Mouse (Mus musculus) splenic B cell, adult 2 months (primary cell): ENCODE data around the gene Heatr5b.

Source experiments
- DNase-seq: peaks from one replicate; pipeline ENCODE4 v3.0.0-alpha.2; 2011; ENCODE audit warnings: low read depth, low spot score
- H3K27me3 ChIP-seq: 2 replicates; pipeline ENCODE4 v1.6.1; 2012; ENCODE audit warnings: mild to moderate bottlenecking, low read length, moderate library complexity, mixed read lengths; ENCODE audit not compliant: control insufficient read depth, poor library complexity, insufficient read depth, severe bottlenecking
- H3K36me3 ChIP-seq: 2 replicates; pipeline ENCODE4 v1.6.1; 2012; ENCODE audit warnings: mild to moderate bottlenecking, low read length, moderate library complexity, mixed read lengths; ENCODE audit not compliant: control insufficient read depth, poor library complexity, insufficient read depth, severe bottlenecking

The Heatr5b gene

DNA sequence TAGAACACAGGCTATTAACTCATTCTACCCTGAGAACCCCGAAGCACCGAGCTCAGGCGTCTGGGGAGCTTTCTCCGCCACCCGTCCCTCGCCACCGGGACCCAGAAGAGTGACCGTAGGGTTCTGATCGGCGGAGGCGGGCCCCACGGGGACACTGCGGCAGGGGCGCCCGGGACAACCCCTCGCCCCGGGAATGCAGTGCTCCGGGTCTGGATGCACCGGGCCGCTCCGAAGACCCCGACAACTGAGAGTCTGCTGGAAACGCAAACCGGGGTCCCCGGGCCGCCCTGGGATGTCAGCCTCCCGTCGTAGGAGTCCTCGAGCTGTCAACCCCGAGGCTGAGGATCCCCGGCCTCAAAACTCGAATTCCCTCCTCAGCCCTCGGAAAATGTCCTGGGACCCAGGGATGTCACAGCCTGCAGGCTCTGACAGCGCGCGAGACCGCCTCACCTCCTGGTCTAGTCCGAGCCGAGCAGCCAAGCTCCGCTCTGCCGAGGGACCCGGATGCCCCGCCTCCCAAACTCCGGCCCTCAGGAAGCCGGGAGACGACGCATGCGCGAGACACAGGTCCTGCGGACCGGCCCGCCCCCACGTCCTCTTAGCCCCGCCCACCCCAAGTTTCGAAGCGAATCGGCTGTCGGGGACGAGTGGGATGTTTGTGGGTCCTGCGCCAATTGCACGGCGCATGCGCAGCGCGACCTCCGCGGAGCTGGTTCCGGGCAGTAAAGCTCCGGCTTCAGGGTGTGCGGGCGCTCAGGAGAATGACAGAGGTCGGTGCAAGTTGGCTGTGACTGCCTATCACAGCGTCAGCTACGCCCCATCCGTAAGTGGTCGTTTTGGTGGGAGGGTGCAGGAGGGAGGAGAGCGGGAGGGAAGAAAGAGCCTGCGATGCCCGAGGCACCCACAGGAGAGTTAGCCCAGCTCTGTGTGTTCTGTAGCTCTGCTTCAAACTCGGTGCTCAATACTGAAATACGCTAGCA, at the start of gene Heatr5b, which contains the start of gene Gpatch11:
Heatr5b (minus strand) TSS at position 509 of the 980 bp plus-strand sequence.
Gpatch11 (plus strand) TSS at position 712 of the 980 bp plus-strand sequence.
- Histone ChIP-seq H3K36me3 (peaks cover 5% of the 10 kb centered on the region), H3K27me3 (no peaks in the 10 kb centered on the region)
- peak; percentile 99 for DNase-seq

DNA sequence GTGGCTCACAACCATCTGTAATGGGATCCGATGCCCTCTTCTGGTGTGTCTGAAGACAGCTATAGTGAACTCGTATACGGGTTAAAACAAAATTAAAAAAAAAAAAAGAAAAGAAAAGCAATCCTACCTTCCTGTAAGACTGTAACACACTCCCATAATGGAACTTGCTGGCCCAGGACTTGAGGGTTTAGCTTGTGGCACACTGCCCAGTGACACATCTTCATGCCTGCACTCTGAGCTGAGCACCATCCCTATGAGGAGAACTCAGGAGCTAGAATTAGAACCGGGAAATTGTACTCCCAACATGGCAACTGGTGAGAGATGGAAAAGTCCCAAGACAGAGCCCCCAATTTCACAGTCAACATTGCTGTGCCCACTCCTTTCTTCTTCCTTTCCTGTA, 48.1 kb upstream of the Heatr5b start:
- Histone ChIP-seq H3K27me3 (no peaks in the 10 kb centered on the region), H3K36me3 (no peaks in the 10 kb centered on the region)
- DNase-seq, result no peak

DNA sequence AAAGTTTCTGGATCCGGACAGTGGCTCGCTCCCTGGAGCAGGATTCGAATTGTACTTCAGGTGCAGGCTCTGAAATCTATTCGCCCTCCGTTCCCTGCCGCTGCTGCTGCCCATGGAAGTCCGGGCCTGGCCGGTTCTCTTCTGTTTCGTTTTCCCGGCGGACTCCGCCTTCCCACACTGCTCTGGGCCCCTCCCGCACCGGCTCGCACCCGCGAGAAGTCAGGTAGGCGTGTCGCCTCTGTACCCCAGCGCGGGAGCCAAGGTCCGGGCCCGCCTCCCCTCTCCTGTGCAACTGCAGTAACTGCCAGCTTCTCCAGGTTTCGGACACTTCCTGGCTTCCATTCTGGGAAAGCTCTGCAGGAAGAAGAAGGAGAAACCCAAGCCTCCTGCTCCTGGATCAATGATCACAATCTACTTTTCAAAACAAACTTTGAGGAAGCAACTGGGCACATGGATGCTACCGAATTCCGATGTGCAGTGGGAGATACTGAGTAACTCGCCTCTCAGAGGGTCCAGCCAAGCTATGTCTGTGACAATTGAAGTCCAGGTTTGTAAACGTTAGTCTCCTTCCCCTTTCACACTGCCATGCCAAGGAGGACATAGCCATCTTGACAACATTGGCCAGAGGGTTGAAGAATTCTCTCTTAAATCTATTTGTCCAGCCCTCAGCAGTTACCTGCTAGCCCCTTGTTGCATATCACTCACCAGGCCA, 47.4 kb upstream of the Heatr5b start, which contains the start of gene Eif2ak2:
Eif2ak2 (minus strand) TSS at position 173 of the 712 bp plus-strand sequence.
- peak; percentile 43 for DNase-seq
- Histone ChIP-seq H3K36me3 (0 out of 2 replicates have a peak, but pooled peaks cover 2% of the 10 kb centered on the region), H3K27me3 (no peaks in the 10 kb centered on the region)

- peak; percentile 18 for DNase-seq
Observed at GRCm38 (mm10) chr17:78881878-78882304, 46.7 kb upstream of the Heatr5b start.

GRCm38 (mm10) chr17:78873886-78874285, 38.7 kb upstream of the Heatr5b start:
- DNase-seq, result no peak
- Histone ChIP-seq H3K36me3 (peaks cover 10% of the 10 kb centered on the region), H3K27me3 (no peaks in the 10 kb centered on the region)

More at GRCm38 (mm10) chr17:78881878-78882304, 46.7 kb upstream of the Heatr5b start:
- Histone ChIP-seq H3K27me3 (no peaks in the 10 kb centered on the region), H3K36me3 (0 out of 2 replicates have a peak, but pooled peaks cover 2% of the 10 kb centered on the region)

DNA sequence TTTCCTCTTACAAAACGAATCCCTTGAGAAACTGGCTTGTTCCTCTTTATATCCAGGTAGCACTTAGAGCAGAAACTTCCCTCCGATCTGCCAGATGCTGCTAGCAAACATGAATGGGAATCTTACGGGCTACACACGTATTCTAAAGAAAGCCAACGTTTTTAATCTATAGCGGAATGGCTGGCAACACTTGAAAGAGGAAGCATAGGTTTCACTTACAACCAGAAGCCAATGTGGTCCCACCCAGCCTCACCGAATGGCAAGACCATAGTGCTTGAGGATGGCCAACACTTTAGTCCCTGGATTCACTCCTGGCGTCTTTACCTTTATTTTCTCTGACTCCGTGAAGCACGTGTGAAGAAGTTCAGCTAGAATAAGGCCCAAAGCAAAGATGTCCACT, 21.1 kb upstream of the Heatr5b start:
- DNase-seq, result no peak
- Histone ChIP-seq H3K36me3 (peaks cover 17% of the 10 kb centered on the region), H3K27me3 (no peaks in the 10 kb centered on the region)

DNA sequence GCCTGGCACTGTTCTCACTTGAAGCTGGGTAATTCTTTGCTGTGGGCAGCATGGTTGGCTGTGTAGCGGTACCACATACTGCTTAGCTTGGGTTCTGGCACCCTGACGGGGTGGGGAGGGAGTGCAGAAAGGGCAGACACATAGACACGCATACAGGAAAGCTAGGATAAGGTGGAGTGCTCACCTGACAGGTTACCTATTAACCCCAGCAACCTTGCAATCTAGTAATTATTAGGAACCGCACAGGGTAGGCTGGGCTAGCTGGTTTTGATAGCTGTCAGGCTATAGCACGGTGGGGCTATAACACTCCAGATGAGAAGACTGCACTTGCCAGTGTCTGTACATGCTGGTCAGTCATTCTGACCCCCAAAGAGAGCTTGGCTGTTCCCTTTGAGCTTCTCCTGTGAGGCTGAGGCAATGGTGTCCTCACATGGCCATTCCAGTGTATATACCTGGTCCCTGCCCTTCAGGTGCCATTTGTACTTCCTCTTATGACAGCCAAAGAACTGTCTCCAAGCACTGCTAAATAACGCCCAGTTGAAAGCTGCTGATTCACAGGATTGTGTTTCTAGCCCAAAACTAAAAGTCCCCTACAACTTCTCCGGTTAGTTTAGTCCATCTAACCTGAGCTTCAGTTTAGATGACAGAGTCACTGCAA, 7.2 kb upstream of the Heatr5b start:
- DNase-seq, result no peak
- peaks cover 15% of the 10 kb centered on the region for H3K36me3 ChIP-seq
- H3K27me3 ChIP-seq, result no peaks in the 10 kb centered on the region

GRCm38 (mm10) chr17:78836056-78836455, 892 bp upstream of the Heatr5b start:
- H3K27me3 ChIP-seq, result no peaks in the 10 kb centered on the region
- peaks cover 5% of the 10 kb centered on the region for H3K36me3 ChIP-seq
- DNase-seq, result peak; percentile 31

DNA sequence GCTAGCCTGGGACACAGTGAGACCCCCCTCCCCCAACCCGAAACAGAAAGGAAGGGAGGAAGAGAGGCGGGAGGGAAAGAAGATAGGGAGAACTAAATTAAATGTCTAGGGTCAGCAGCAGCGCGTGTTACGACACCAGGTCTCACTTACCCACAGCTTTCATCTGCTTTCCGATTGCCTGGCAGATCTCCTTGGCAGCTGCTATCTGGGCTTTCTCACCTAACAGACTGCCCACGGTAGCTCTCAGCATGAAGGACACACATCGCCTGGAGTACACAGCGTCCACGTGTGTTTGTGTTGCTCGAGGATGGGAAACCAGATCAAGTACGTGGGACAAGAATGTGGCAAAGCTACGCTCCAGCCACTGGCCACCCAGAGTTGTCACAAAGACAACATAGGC, 10.8 kb downstream of the Heatr5b start:
- no peaks in the 10 kb centered on the region for H3K27me3 ChIP-seq
- DNase-seq, result no peak
- H3K36me3 ChIP-seq, result peaks cover 21% of the 10 kb centered on the region

DNA sequence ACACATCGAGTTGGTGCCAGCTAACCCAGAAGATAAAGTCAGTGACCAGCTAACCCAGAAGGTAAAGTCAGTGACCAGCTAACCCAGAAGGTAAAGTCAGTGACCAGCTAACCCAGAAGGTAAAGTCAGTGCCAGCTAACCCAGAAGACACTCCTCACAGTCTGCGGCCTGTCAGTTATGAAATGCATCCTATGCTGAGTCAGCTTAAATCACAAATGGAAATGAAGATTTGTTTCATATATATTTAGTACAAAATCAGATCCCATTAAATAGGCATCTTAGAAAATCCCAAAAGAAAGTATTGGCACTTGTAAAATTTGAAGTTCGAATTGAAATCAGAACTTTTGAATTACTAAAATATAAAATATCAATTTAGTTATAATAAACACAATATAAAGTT, 25.6 kb downstream of the Heatr5b start:
- DNase-seq, result no peak
- H3K36me3 ChIP-seq, result peaks cover 6% of the 10 kb centered on the region
- H3K27me3 ChIP-seq, result no peaks in the 10 kb centered on the region

DNA sequence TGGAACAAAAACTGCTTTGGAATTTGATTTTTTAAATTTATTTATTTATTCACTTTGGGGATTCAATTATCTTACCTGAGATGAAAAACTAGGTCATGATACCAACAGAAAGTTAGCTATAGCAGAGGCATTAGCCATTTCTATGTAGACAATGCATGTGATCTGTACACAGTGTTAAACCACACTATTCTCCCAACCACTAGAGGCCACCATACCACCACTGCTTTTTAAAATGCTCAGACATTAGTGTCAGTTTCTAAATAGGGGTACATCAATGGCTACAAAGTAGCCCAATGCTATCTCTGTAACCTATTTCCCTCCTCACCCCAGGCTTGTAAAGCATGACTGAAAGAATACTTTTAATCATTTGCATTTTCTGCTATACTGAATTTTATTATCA, 26.1 kb downstream of the Heatr5b start:
- Histone ChIP-seq H3K27me3 (no peaks in the 10 kb centered on the region), H3K36me3 (peaks cover 6% of the 10 kb centered on the region; the same call in 1 of the 2 replicates)
- peak; percentile 56 for DNase-seq

- Histone ChIP-seq H3K36me3 (peaks cover 22% of the 10 kb centered on the region), H3K27me3 (no peaks in the 10 kb centered on the region; the same call in 1 of the 2 replicates)
- DNase-seq, result no peak
Observed at GRCm38 (mm10) chr17:78797222-78797621, 37.9 kb downstream of the Heatr5b start.

GRCm38 (mm10) chr17:78794390-78794789, 40.8 kb downstream of the Heatr5b start:
- DNase-seq, result no peak
- Histone ChIP-seq H3K36me3 (peaks cover 13% of the 10 kb centered on the region), H3K27me3 (no peaks in the 10 kb centered on the region)

- DNase-seq, result no peak
- no peaks in the 10 kb centered on the region for H3K27me3 ChIP-seq
- peaks cover 13% of the 10 kb centered on the region for H3K36me3 ChIP-seq
Observed at GRCm38 (mm10) chr17:78792122-78792521, 43.0 kb downstream of the Heatr5b start.
